9 mouse cellular contexts compared by ENCODE assay signal in the genomic region with DNA sequence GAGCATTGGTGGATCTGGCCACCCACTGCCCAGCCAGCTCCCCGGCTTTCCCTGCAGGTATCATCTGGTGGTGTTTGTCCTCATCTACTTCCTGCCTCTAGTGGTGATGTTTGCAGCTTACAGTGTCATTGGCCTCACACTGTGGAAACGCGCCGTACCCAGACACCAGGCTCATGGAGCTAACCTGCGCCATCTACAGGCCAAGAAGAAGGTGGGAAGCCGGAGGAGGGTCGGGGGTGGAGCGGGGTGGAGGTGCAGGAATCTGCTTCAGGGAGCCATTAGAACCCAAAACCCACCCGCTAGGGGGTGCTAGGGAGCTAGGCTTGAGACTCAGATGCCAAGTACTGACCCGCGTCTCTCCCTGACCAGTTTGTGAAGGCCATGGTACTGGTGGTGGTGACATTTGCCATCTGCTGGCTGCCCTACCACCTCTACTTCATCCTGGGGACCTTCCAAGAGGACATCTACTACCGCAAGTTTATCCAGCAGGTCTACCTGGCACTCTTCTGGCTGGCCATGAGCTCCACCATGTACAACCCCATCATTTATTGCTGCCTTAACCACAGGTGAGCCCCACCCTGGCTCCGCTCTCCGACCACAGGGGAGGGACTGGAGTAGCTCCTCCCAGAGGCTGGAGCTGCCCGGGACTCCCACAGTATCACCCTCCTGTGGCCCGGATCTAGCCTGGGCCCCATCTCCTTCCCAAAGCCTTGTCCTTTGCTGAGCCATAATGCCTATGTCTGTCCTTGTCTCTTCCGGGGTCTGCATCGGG. TPM values are rescaled to one million over a fixed set of nuclear protein-coding genes. Genes with fewer than 3 reads are reported as not detected.
DNase-seq lines count a peak whose midpoint lies in the region; ATAC-seq and TF ChIP-seq lines count a peak whose summit lies in the region.
"Had no signal": no experiment of that assay in that cellular context is flagged by ENCODE, and none has a peak within 500 bp of the region (broad histone marks: within the 10 kb centered on the region; RNA-seq: fewer than 3 reads in every experiment).

No protein-coding gene starts in this region.

- H3K27ac ChIP-seq in heart, embryonic 11.5 days (ENCODE audit: low read depth, low read length) = no peak overlapping the region
- no peak overlapping the region for H3K27ac ChIP-seq in kidney, embryonic 15.5 days
- H3K27ac ChIP-seq in liver, embryonic 13.5 days = no peak overlapping the region
- H3K27ac ChIP-seq in testis, adult 2 months (ENCODE audit: control insufficient read depth, insufficient read depth, low read depth, low read length) = no peak overlapping the region

- H3K9ac ChIP-seq in heart, embryonic 11.5 days (ENCODE audit: low read depth, low read length) = no peak overlapping the region
- H3K9ac ChIP-seq in kidney, embryonic 15.5 days = no peak overlapping the region
- H3K9ac ChIP-seq in liver, embryonic 13.5 days = no peak overlapping the region

- H3K4me2 ChIP-seq in heart, embryonic 11.5 days = peak overlapping the region; percentile 2; the same call in 1 of the 2 replicates
- H3K4me2 ChIP-seq in kidney, embryonic 15.5 days = no peak overlapping the region
- no peak overlapping the region; the same call in none of the 2 replicates for H3K4me2 ChIP-seq in liver, embryonic 13.5 days

- no peak overlapping the region for H3K4me3 ChIP-seq in C2C12 (ENCODE audit: insufficient read depth, poor library complexity, severe bottlenecking)
- H3K4me3 ChIP-seq in heart, embryonic 11.5 days (ENCODE audit: low read depth, low read length) = no peak overlapping the region
- H3K4me3 ChIP-seq in kidney, embryonic 15.5 days (replicated peaks) = no peak overlapping the region
- H3K4me3 ChIP-seq in liver, embryonic 13.5 days (replicated peaks) = no peak overlapping the region
- peak overlapping the region; percentile 19 for H3K4me3 ChIP-seq in testis, adult 2 months (ENCODE audit: control insufficient read depth, low read depth, low read length)

- WGBS in heart, embryonic 11.5 days (ENCODE audit: insufficient replicate concordance) = 12% methylated on average over 18 of the region's 18 CpGs
- 15% methylated on average over 18 of the region's 18 CpGs for WGBS in kidney, embryonic 15.5 days
- WGBS in liver, embryonic 13.5 days (ENCODE audit: insufficient replicate concordance) = 14% methylated on average over 18 of the region's 18 CpGs

- TF ChIP-seq POLR2A in testis, adult 2 months (IDR thresholded peaks at IDR 0.05; ENCODE audit: control insufficient read depth, low read depth, low read length) = no peak

- H3K9me3 ChIP-seq in heart, embryonic 11.5 days (replicated peaks; ENCODE audit: control insufficient read depth, low read length) = no peaks in the 10 kb centered on the region
- no peaks in the 10 kb centered on the region for H3K9me3 ChIP-seq in kidney, embryonic 15.5 days (replicated peaks)
- H3K9me3 ChIP-seq in liver, embryonic 13.5 days (replicated peaks) = no peaks in the 10 kb centered on the region

- no peaks in the 10 kb centered on the region for H3K36me3 ChIP-seq in C2C12 (ENCODE audit: control insufficient read depth, insufficient read depth)
- H3K36me3 ChIP-seq in heart, embryonic 11.5 days (ENCODE audit: control insufficient read depth, insufficient read depth, low read length) = no peaks in the 10 kb centered on the region
- no peaks in the 10 kb centered on the region for H3K36me3 ChIP-seq in kidney, embryonic 15.5 days
- no peaks in the 10 kb centered on the region for H3K36me3 ChIP-seq in liver, embryonic 13.5 days
- no peaks in the 10 kb centered on the region for H3K36me3 ChIP-seq in testis, adult 2 months (ENCODE audit: control insufficient read depth, insufficient read depth, low read length)

- peaks cover 6% of the 10 kb centered on the region for H3K27me3 ChIP-seq in C2C12 (ENCODE audit: control insufficient read depth, insufficient read depth, insufficient read length)
- H3K27me3 ChIP-seq in heart, embryonic 11.5 days (ENCODE audit: control insufficient read depth, insufficient read depth, low read length) = no peaks in the 10 kb centered on the region
- H3K27me3 ChIP-seq in kidney, embryonic 15.5 days = no peaks in the 10 kb centered on the region
- H3K27me3 ChIP-seq in liver, embryonic 13.5 days = no peaks in the 10 kb centered on the region
- no peaks in the 10 kb centered on the region for H3K27me3 ChIP-seq in testis, adult 2 months (ENCODE audit: control insufficient read depth, insufficient read depth, low read length)

- H3ac ChIP-seq in C2C12 (ENCODE audit: control insufficient read depth, insufficient read length, low read depth) = no peak overlapping the region

- peak; percentile 46 to 62 for DNase-seq in adrenal gland, adult 18-20 months (ENCODE audit: low spot score in 2 of 2)
- peak; percentile 91 for DNase-seq in embryo, embryonic 11 days
- peak; percentile 79 for DNase-seq in liver, embryonic 13.5 days
- peak; percentile 88 for DNase-seq in neural tube, embryonic 10.5 days (ENCODE audit: extremely low spot score, low spot score)

- peak; percentile 36; the same call in 1 of the 2 replicates for ATAC-seq in heart, embryonic 11.5 days (replicated peaks; ENCODE audit: insufficient number of reproducible peaks, low FRiP score, low TSS enrichment)
- ATAC-seq in kidney, embryonic 15.5 days (replicated peaks; ENCODE audit: low FRiP score) = peak; percentile 75
- ATAC-seq in liver, embryonic 13.5 days (ENCODE audit: low read depth) = peak; percentile 83

- H3K79me2 ChIP-seq in C2C12 (ENCODE audit: control insufficient read depth, insufficient read depth) = no peaks in the 10 kb centered on the region

- H3K79me3 ChIP-seq in C2C12 (ENCODE audit: low read depth) = no peaks in the 10 kb centered on the region

- TF ChIP-seq CTCF in C2C12 (IDR thresholded peaks at IDR 0.05; ENCODE audit: control insufficient read depth, insufficient read depth, insufficient read length) = peak; percentile 51
- TF ChIP-seq CTCF in testis, adult 2 months (IDR thresholded peaks at IDR 0.05; ENCODE audit: control insufficient read depth, insufficient read depth, insufficient replicate concordance, low read depth, low read length) = peak; percentile 58; the same call in 1 of the 2 replicates

- no peaks in the 10 kb centered on the region for H3K4me1 ChIP-seq in heart, embryonic 11.5 days (ENCODE audit: control insufficient read depth, insufficient read depth, low read length)
- peaks cover 8% of the 10 kb centered on the region for H3K4me1 ChIP-seq in kidney, embryonic 15.5 days
- H3K4me1 ChIP-seq in liver, embryonic 13.5 days (replicated peaks) = peaks cover 14% of the 10 kb centered on the region
- peaks cover 5% of the 10 kb centered on the region for H3K4me1 ChIP-seq in testis, adult 2 months (ENCODE audit: control insufficient read depth, insufficient read depth, low read length)

TF ChIP-seq in C2C12, 6 proteins besides CTCF, POLR2A, EP300 and RAD21:
- no peak for TF ChIP-seq CEBPB (IDR thresholded peaks at IDR 0.05; ENCODE audit: low read depth)
- TF ChIP-seq MYOG (IDR thresholded peaks at IDR 0.05; ENCODE audit: control insufficient read depth, extremely low read depth, insufficient read length) = no peak
- no peak for TF ChIP-seq FOSL1 (IDR thresholded peaks at IDR 0.05; ENCODE audit: insufficient read depth, low read length, poor library complexity, severe bottlenecking)
- TF ChIP-seq MAX (IDR thresholded peaks at IDR 0.05) = no peak
- no peak for TF ChIP-seq MYOD1 (IDR thresholded peaks at IDR 0.05; ENCODE audit: control insufficient read depth, insufficient read length, low read depth)
TF ChIP-seq in C2C12: peak in this region for 0.

RNA-seq across cellular contexts. Expression of a gene that starts 9.1 kb away (rescaled TPM):
- polyA plus RNA-seq in C2C12 (2012; fragmentation: generic; extraction: Trizol) = 0.04 TPM
- 10 to 100 TPM; 13.0 to 50.3 TPM for total RNA-seq in adrenal gland, adult 18-20 months (2021)
- polyA plus RNA-seq in heart, embryonic 11.5 days (2014; fragmentation: Nextera tagmentation; extraction: Ambion mirVana) = not detected in 2 replicates
- polyA plus RNA-seq in kidney, embryonic 15.5 days (2015; fragmentation: Nextera tagmentation; extraction: Ambion mirVana) = 0.06 TPM in 1 of 2 replicates, not detected in the other
- polyA plus RNA-seq in liver, embryonic 13.5 days (2015; fragmentation: Nextera tagmentation; extraction: Ambion mirVana) = not detected in 2 replicates
- polyA plus RNA-seq in testis, adult 2 months (2012; rRNA removed) = 0.88 and 1.2 TPM in 2 replicates
- total RNA-seq: gastrocnemius, postnatal 4 days had no signal

RNA-seq across cellular contexts. Expression of a gene that starts 30.2 kb away (rescaled TPM):
- 5.6 TPM for polyA plus RNA-seq in C2C12 (2012; fragmentation: generic; extraction: Trizol)
- 10 to 100 TPM; 17.9 to 18.9 TPM for total RNA-seq in adrenal gland, adult 18-20 months (2021)
- 2.8 and 5.0 TPM in 2 replicates for polyA plus RNA-seq in heart, embryonic 11.5 days (2014; fragmentation: Nextera tagmentation; extraction: Ambion mirVana)
- 52.5 and 53.5 TPM in 2 replicates for polyA plus RNA-seq in kidney, embryonic 15.5 days (2015; fragmentation: Nextera tagmentation; extraction: Ambion mirVana)
- 8.8 and 9.3 TPM in 2 replicates for polyA plus RNA-seq in liver, embryonic 13.5 days (2015; fragmentation: Nextera tagmentation; extraction: Ambion mirVana)
- polyA plus RNA-seq in testis, adult 2 months (2012; rRNA removed) = 2.7 and 3.6 TPM in 2 replicates
